Mouse (Mus musculus): ENCODE measurements around the gene Atg9a. TPM values are rescaled to one million over a fixed set of nuclear protein-coding genes. Genes with fewer than 3 reads are reported as not detected.
"Not testable (repeated sequence)": the region's sequence is repeated elsewhere in the genome, so short reads cannot be mapped to it uniquely, and the experiment has no call there.

The Atg9a gene
- total RNA-seq (2015; ENCODE audit: low replicate concordance) (29.2 and 39.4 TPM in 2 replicates), total RNA-seq (2017; ENCODE audit: low replicate concordance) (38.8 and 54.5 TPM in 2 replicates)

GRCm38 (mm10) chr1:75191622-75192402 lies at the start of gene Atg9a, which contains the start of gene Ankzf1:
TSS of gene Atg9a (minus strand) at chr1:75192196.
TSS of gene Ankzf1 (plus strand) at chr1:75192151.
- peak; percentile 96 for ATAC-seq (replicated peaks; ENCODE audit: low FRiP score, poor library complexity, severe bottlenecking)

DNA sequence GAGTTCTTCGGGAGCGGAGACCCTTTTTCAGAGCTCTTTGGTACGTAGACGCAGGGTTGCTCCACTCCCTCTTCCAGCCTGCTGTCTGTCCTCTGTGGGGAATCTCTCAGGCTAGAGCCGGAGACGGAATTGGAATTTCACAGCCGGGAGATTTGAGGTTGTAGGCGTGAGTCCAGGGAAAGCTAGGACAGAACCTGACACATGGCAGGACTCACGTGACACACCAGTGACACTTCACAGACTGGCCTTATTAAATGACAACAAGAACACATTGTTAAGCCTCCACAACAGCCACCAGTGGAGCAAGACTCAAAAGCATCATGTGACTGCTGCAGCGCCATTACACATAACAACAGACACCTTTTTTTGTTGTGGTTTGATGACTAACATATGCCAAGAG lies 47.6 kb upstream of the Atg9a start:
- no peak for ATAC-seq (replicated peaks; ENCODE audit: low FRiP score, poor library complexity, severe bottlenecking)

DNA sequence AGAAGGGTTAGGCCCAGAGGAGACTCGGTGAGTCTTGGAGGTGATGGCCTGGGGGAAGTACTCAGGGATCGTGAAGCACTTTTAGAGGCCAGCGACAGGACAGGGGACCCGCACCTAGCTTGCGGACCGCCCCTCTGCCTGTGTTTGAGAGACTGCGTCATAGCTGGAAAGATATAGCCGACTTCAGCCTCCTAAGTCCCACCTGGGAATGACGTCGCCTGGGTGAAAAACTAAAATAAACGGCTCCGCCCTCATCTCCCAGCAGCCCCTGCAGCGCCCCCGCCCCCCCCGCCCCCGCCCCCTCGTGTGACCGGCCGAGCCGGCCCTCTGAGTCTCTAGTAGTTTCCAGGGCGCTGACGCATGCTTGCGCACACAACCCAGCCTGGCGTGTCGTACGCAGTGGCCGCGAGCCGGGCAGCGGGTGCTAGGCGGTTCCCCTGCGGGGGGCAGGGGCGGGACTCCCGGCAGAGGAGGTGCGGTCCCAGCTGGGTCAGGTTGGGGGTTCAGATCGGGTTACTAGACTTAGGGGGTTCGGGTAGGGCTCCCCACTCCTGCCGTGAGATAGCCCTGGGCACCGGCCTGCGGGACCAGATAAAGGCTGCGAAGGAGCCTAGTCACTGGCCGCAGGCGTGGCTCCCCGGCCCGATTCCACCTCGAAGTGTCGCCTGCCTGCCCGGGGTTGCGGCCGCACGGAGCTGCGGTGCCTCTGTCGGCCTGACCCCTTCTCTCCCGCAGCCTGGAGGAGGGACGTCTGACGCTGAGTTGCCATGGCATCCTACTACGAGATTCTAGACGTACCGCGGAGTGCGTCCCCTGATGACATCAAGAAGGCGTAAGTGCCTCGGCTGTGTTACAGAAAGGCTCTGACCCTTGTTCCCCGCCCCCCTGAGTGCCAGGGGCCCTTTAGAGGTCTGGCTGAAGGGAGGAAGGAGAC lies 44.4 kb upstream of the Atg9a start, which contains the start of gene Dnajb2:
TSS of gene Dnajb2 (plus strand) at position 290 of the 934 bp plus-strand sequence.
- ATAC-seq (replicated peaks; ENCODE audit: low FRiP score, poor library complexity, severe bottlenecking) = peak; percentile 84

DNA sequence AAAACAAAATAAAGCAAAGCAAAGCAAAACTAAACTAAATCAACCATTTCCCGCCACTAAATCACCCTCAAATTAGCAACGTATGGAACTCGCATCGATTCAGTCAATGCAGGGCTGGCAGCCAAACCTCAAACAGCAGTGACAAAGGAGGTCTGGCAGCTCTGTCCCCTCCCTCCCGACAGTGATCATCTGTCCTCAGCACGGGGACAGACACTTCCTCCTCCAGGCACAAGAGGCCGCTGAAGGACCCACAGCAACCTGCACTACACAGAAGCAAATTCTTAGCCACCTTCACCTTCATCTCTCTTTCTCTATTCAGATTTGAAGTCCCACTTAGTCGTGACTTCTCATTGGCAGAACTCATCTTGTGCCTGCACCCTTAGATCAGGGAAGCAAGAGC lies 42.6 kb upstream of the Atg9a start:
- ATAC-seq (replicated peaks; ENCODE audit: low FRiP score, poor library complexity, severe bottlenecking) = peak; percentile 69

DNA sequence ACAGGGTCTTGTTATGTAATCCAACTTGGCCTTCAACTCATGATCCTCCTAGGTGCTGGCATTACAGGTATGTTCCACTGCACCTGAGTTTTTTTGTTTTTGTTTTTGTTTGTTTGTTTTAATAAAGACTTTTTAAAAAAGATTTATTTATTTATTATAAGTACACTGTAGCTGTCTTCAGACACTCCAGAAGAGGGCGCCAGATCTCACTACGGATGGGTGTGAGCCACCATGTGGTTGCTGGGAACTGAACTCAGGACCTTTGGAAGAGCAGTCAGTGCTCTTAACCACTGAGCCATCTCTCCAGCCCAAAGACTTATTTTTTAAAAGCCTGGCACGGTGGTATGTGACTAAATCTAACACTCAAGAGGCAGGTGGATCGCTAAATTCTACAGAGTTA lies 40.5 kb upstream of the Atg9a start:
- ATAC-seq (replicated peaks; ENCODE audit: low FRiP score, poor library complexity, severe bottlenecking) = not testable (repeated sequence)

DNA sequence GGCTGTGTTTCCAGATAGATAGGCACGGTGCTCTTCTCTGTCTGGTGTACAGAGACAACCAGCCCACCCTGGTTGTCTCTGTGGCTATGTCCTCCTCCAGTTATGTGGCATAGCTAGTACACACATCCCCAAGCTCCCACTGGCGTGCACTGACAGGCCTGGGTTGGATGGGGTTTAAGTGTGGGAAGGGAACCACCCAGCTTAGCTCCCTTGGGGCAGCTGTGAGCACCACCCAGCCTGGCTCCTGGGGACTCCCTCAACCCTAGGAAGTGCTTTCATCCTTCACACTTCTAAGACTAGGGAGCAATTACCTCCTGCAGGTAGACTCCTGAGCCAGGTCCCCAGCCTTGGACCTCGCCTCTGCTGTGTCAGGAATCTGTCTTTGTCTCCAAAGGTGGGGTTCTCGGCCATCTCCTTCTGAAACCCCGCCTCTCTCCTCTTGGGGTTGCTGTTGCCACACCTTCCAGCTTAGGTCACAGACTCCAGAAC lies 39.7 kb upstream of the Atg9a start, which contains the start of gene A630095N17Rik:
TSS of gene A630095N17Rik (minus strand) at position 439 of the 489 bp plus-strand sequence.
- no peak for ATAC-seq (replicated peaks; ENCODE audit: low FRiP score, poor library complexity, severe bottlenecking)

DNA sequence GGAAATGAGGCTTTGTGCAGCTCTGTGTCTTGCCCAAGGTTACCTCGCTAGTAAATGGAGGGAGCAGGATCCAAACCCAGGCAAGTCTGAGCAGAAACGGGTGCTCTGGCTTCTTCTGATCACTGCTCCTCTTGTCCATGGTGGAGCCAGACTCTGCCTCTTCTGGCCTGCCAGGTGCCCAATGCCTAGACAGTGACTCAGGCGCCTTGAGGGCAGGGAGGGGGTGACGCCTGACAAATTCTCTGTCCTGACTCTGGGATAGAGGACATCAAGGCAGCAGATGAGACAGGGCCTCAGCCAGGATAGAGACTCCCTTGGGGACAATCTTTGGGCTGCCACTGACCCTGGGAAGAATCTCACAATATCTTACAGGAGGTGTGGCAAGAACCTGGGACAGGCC lies 39.2 kb upstream of the Atg9a start:
- ATAC-seq (replicated peaks; ENCODE audit: low FRiP score, poor library complexity, severe bottlenecking) = no peak

DNA sequence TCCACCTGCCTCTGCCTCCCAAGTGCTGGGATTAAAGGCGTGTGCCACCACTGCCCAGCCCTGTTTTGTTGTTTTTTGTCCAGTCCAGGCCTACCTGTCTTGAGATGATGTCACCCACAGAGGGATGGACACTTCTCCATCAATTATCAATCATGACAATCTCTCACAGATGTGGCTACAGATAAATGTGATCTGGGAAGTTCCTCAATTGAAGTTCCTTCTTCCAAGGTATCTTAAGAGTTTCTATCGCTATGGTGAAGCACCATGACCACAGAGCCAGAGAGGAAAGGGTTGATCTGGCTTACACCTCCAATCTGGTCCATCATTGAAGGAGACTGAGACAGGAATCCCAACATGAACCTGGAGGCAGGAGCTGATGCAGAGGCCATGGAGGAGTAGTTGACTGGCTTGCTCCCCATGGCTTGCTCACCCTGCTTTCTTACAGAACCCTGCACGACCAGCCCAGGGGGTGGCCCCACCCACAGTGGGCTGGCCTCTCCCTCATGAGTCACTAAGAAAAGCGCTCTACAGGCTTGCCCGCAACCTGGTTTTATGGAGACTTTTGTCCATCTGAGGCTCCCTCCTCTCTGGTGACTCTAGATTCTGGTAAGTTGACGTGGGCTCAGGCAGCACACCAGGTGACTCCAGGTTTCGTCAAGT lies 38.5 kb upstream of the Atg9a start:
- ATAC-seq (replicated peaks; ENCODE audit: low FRiP score, poor library complexity, severe bottlenecking) = no peak

DNA sequence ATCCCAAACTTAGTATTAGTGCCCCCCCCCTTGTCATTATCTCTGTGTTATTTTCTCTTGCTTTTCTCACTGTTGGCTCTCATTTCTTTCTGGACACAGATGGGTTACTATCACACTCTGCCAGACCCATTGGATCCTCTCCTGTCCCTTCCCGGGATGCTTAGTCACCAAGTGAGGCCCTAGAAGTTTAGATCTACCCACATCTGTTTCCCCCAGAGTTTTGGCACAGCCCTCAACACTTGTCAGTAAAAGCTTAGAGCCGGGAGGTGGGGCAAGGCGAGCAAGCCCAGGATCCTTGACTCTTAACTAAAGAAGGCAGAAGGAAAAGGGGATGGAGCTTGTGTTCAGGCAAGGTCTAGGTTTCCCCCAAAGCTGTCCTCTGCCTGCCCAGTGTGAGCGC lies 37.2 kb upstream of the Atg9a start:
- peak; percentile 81 for ATAC-seq (replicated peaks; ENCODE audit: low FRiP score, poor library complexity, severe bottlenecking)

DNA sequence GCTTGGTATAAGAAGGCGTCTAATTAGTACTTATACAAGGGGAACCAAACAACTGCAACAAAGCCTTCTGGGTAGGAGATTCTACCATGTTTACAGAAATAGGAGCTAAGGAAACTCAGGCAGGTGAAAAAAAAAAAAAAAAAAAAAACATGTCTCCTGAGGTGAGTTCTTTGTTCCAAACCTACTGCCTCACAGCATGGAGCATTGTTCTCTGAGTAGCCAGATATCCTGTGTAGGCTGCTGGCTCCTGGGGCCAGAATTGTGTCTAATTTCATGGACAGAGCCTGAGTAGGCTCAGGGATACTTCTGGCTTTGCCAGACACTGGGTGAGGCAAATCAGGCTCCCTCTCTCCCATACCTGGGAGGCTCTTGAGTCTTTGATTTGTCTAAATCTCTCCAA lies 35.7 kb upstream of the Atg9a start:
- no peak for ATAC-seq (replicated peaks; ENCODE audit: low FRiP score, poor library complexity, severe bottlenecking)

DNA sequence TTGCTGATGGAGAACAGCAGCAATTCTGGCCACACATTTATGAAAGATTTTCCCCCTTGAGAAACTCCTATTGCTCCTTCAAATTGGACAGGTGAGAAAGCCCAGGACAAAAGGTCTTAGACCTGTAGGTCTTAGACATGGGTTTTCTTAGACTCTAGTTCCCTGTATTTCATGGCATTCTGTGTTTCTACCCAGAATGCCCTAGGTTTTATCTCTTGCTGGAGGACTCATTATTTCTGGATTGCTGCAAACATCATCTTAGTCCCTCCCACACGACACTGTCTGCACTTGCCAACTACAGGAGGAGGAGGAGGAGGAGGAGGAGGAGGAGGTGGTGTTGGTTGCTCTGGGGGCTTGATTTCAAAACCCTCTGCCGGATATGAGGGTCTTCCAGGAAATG lies 34.1 kb upstream of the Atg9a start:
- ATAC-seq (replicated peaks; ENCODE audit: low FRiP score, poor library complexity, severe bottlenecking) = no peak

GRCm38 (mm10) chr1:75225473-75225872 lies 33.5 kb upstream of the Atg9a start:
- ATAC-seq (replicated peaks; ENCODE audit: low FRiP score, poor library complexity, severe bottlenecking) = no peak

- ATAC-seq (replicated peaks; ENCODE audit: low FRiP score, poor library complexity, severe bottlenecking) = no peak
These were observed 31.5 kb upstream of the Atg9a start for GRCm38 (mm10) chr1:75223532-75223931.

- ATAC-seq (replicated peaks; ENCODE audit: low FRiP score, poor library complexity, severe bottlenecking) = no peak
These were observed 30.9 kb upstream of the Atg9a start for GRCm38 (mm10) chr1:75222926-75223325.

DNA sequence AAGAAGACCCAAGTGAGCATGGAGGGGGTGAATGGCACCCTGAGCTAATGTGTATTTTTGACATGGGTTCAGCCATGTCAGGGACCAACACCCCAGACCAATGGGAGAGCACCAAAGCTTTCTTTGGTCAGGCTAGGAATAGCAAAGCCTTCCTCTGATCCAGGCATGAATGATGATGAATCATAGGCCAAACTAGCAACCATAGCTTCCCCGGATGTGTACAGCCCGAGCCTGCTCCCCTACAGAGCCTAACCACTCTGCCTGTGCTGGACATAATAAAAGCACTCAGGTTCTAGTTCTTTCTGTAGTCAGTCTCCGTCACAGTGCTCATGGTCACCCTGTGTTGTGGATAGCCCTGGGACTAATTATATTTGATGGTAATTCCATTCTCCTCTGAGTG lies 29.5 kb upstream of the Atg9a start:
- no peak for ATAC-seq (replicated peaks; ENCODE audit: low FRiP score, poor library complexity, severe bottlenecking)

GRCm38 (mm10) chr1:75219531-75219930 lies 27.5 kb upstream of the Atg9a start, which contains the start of gene Tuba4a:
TSS of gene Tuba4a (minus strand) at chr1:75219865.
- ATAC-seq (replicated peaks; ENCODE audit: low FRiP score, poor library complexity, severe bottlenecking) = peak; percentile 7; the same call in 1 of the 2 replicates

- ATAC-seq (replicated peaks; ENCODE audit: low FRiP score, poor library complexity, severe bottlenecking) = peak; percentile 79
These were observed 27.1 kb upstream of the Atg9a start for GRCm38 (mm10) chr1:75219078-75219477.

DNA sequence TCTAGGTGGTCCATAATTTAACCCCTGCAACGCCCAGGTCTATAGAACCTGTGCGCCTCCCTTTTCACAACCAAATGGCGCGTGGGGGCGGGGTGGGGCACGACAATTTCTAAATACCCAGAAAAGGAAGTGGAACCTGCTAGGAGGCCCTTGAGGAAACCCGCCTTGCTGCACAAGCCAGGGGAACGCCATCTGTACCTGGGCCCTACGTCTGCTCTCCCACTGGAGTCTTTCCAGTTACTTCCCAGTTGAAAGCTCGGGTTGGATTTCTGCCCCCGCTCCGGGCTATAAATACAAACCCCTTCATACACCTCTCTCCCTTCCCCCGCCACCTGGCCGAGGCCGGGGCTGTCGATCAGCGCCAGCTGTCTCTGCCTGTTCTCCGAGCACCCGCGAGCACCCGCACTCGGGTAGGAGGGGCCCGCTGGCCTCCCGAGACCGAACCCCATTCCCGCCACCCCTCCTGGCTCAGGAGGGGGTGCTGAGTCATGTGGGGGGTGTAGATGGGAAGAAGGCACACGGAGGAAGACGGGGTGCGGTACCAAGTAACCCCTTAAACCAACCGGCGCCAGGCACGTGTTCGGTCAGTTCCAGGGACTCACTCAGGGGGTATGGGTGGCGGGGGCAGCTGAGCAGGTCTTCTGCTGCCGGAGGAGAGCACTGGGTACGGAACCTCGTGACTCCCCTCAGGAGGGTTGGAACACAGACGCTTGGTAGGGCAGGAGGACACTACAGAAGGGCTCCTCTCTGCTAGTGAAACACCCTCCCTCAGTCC lies 26.4 kb upstream of the Atg9a start:
- peak; percentile 65 for ATAC-seq (replicated peaks; ENCODE audit: low FRiP score, poor library complexity, severe bottlenecking)

GRCm38 (mm10) chr1:75217893-75218226 lies 25.9 kb upstream of the Atg9a start:
- no peak for ATAC-seq (replicated peaks; ENCODE audit: low FRiP score, poor library complexity, severe bottlenecking)

Data from erythroid progenitor cell, adult 5-6 weeks (primary cell).